Mouse (Mus musculus) activated CD4-positive, CD25-positive, alpha-beta regulatory T cell (primary cell): Measurements from ENCODE around the gene Gnpda2. TPM values are rescaled to one million over a fixed set of nuclear protein-coding genes. Genes with fewer than 3 reads are reported as not detected.

Experiments
- polyA plus RNA-seq, 2 experiments: library from polyadenylated mRNA; unstranded; fragments of 100-300 nt; shearing (Covaris generic); gene quantifications; one replicate each; pipeline ENCODE4 v1.2.1; 2017

Gnpda2 gene
- polyA plus RNA-seq: 10 to 100 TPM; 57.5 to 65.8 TPM

GRCm38 (mm10) chr5:69591640-69592461 is at the start of gene Gnpda2:
Gnpda2 (minus strand) TSS chr5:69592340.

GRCm38 (mm10) chr5:69556628-69557403 is 35.3 kb downstream of the Gnpda2 start, which contains the start of gene Guf1:
Guf1 (plus strand) TSS chr5:69556923.

GRCm38 (mm10) chr5:69542489-69542888 is 49.7 kb downstream of the Gnpda2 start, which contains the start of gene Yipf7:
Yipf7 (minus strand) TSS chr5:69542648.

Other genes with a start within 250 kb of the Gnpda2 start
- not detected for gene Yipf7, start 49.7 kb downstream of the Gnpda2 start, polyA plus RNA-seq
- gene Guf1, start 35.4 kb downstream of the Gnpda2 start, polyA plus RNA-seq: 10 to 100 TPM; 26.9 to 45.3 TPM